9 mouse cellular contexts compared by ENCODE assay signal in genomic region chr2:79601691-79602116, GRCm38 (mm10). TPM values are rescaled to one million over a fixed set of nuclear protein-coding genes. Genes with fewer than 3 reads are reported as not detected.
DNase-seq lines count a peak whose midpoint lies in the region; ATAC-seq and TF ChIP-seq lines count a peak whose summit lies in the region.
"Had no signal": no experiment of that assay in that cellular context is flagged by ENCODE, and none has a peak within 500 bp of the region (broad histone marks: within the 10 kb centered on the region; RNA-seq: fewer than 3 reads in every experiment).

No protein-coding gene starts in this region.

- H3K27ac ChIP-seq in liver, adult 2 months (replicated peaks; ENCODE audit: insufficient read depth, low read depth, low read length) = no peak overlapping the region
- no peak overlapping the region for H3K27ac ChIP-seq in liver, postnatal 0 days (ENCODE audit: low read depth)
- H3K27ac ChIP-seq: limb, embryonic 12.5 days had no signal

- H3K36me3 ChIP-seq in liver, adult 2 months (ENCODE audit: control insufficient read depth, insufficient read depth, low read length) = no peaks in the 10 kb centered on the region
- H3K36me3 ChIP-seq in liver, postnatal 0 days (replicated peaks; ENCODE audit: insufficient read depth, low read length) = no peaks in the 10 kb centered on the region
- H3K36me3 ChIP-seq: limb, embryonic 12.5 days had no signal

- no peak for ATAC-seq in liver, postnatal 0 days
- peak; percentile 66; the same call in 1 of the 2 replicates for ATAC-seq in cerebellum, adult (ENCODE audit: insufficient number of reproducible peaks, low FRiP score, low TSS enrichment)

- no peaks in the 10 kb centered on the region for H3K79me2 ChIP-seq in liver, adult 2 months (ENCODE audit: control insufficient read depth, insufficient read depth, low read length)

- no peak overlapping the region for H3K4me3 ChIP-seq in liver, adult 2 months (ENCODE audit: insufficient read depth, low read depth, low read length)
- H3K4me3 ChIP-seq in liver, postnatal 0 days (ENCODE audit: low read depth, low read length) = no peak overlapping the region
- H3K4me3 ChIP-seq: limb, embryonic 12.5 days had no signal

- H3K27me3 ChIP-seq in liver, adult 2 months (ENCODE audit: control insufficient read depth, insufficient read depth, low read length) = no peaks in the 10 kb centered on the region
- H3K27me3 ChIP-seq in liver, postnatal 0 days (ENCODE audit: insufficient read depth, low read length) = no peaks in the 10 kb centered on the region
- H3K27me3 ChIP-seq: limb, embryonic 12.5 days had no signal

- H3K4me1 ChIP-seq in liver, adult 2 months (ENCODE audit: control insufficient read depth, insufficient read depth, low read length) = no peaks in the 10 kb centered on the region
- H3K4me1 ChIP-seq in liver, postnatal 0 days (ENCODE audit: insufficient read depth) = no peaks in the 10 kb centered on the region
- H3K4me1 ChIP-seq: limb, embryonic 12.5 days had no signal

- TF ChIP-seq CTCF in liver, adult 2 months (IDR thresholded peaks at IDR 0.05; ENCODE audit: low read depth, low read length) = no peak
- no peak for TF ChIP-seq CTCF in liver, postnatal 0 days (IDR thresholded peaks at IDR 0.05; ENCODE audit: low read depth)

- DNase-seq in liver, adult 2 months (ENCODE audit: extremely low read depth, low read depth, low spot score) = peak; percentile 4
- DNase-seq in liver, postnatal 0 days = no peak
- DNase-seq in heart, postnatal 4 days = peak; percentile 22
- DNase-seq in lung, postnatal 25 days (ENCODE audit: low spot score) = peak; percentile 10
- no peak for DNase-seq in retina, embryonic 14.5 days (ENCODE audit: low spot score)
- no peak for DNase-seq in layer of hippocampus, postnatal 25 days (ENCODE audit: extremely low spot score in 1 of 2, low spot score in 1 of 2)
- DNase-seq in urinary bladder, adult 18-20 months (ENCODE audit: low spot score in 2 of 2) = no peak

- no peaks in the 10 kb centered on the region for H3K9me3 ChIP-seq in liver, postnatal 0 days (ENCODE audit: low read length)
- H3K9me3 ChIP-seq: limb, embryonic 12.5 days had no signal

- no peak overlapping the region for H3K9ac ChIP-seq in liver, adult 2 months (ENCODE audit: low read depth, low read length)
- no peak overlapping the region for H3K9ac ChIP-seq in liver, postnatal 0 days (replicated peaks)
- H3K9ac ChIP-seq: limb, embryonic 12.5 days had no signal

- no peak for TF ChIP-seq EP300 in liver, postnatal 0 days (IDR thresholded peaks at IDR 0.05; ENCODE audit: low read depth)

- H3K4me2 ChIP-seq in liver, postnatal 0 days (ENCODE audit: low read depth, low read length) = no peak overlapping the region
- H3K4me2 ChIP-seq: limb, embryonic 12.5 days had no signal

- 70% methylated on average over 4 of the region's 4 CpGs for WGBS in liver, adult 2 months
- WGBS in liver, postnatal 0 days (ENCODE audit: insufficient replicate concordance) = 33% methylated on average over 4 of the region's 4 CpGs

- no peak for TF ChIP-seq POLR2A in liver, adult 2 months (IDR thresholded peaks at IDR 0.05; ENCODE audit: extremely low read depth, insufficient read depth, low read length)

RNA-seq across cellular contexts. Expression of gene Itprid2, which starts 33.4 kb away (rescaled TPM):
- total RNA-seq in liver, adult 2 months (2014; rRNA removed) = 21.4 and 22.8 TPM in 2 replicates
- polyA plus RNA-seq in liver, adult 2 months (2012; rRNA removed) = 5.9 and 7.8 TPM in 2 replicates
- 3.5 and 3.7 TPM in 2 replicates for polyA plus RNA-seq in liver, postnatal 0 days (2015; fragmentation: Nextera tagmentation; extraction: Ambion mirVana)
- total RNA-seq in heart, postnatal 4 days (2021) = 10 to 100 TPM; 23.3 to 27.4 TPM
- 10 to 100 TPM; 38.5 TPM for total RNA-seq in layer of hippocampus, postnatal 25 days (2021)

Comparison
In these comparisons a context has a peak if more than half of its experiments do, and no peak if none do; other contexts are left out.
1. DNase-seq: peak in liver, adult 2 months (single experiment), heart, postnatal 4 days (single experiment) and lung, postnatal 25 days (single experiment); none in liver, postnatal 0 days (single experiment), retina, embryonic 14.5 days (single experiment), layer of hippocampus, postnatal 25 days (0 of 2) and urinary bladder, adult 18-20 months (0 of 2).